Mouse (Mus musculus): ENCODE data around the gene Zbtb8b. TPM values are rescaled to one million over a fixed set of nuclear protein-coding genes. Genes with fewer than 3 reads are reported as not detected.

The Zbtb8b gene
- total and polyA plus RNA-seq, 2 experiments from 2014 or later = 9.2 to 10.5 TPM

DNA sequence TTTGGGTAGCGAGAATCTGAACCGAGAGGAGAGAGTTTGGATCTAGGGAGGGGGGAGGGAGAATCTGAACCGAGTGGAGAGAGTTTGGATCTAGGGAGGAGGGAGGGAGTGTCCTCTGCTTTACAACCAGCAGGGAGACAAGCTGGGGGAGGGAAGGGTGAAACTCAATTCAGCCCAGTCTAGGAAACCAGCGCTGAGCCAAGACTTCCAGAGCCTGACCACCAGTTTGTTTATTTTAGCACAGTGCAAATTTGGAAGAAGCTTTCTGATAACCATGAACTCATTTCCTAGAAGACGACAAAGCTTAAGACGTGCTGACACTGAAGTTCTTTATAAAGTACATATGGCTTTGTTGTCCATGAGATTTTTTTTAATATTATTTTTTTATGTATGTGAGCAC lies 56.2 kb downstream of the Zbtb8b start:
- 44% methylated on average over 6 of the region's 6 CpGs for WGBS
- Histone ChIP-seq H3K4me1 (ENCODE audit: insufficient read depth) (no peaks in the 10 kb centered on the region), H3K4me3 (ENCODE audit: low read depth, low read length) (no peak overlapping the region), H3K27me3 (ENCODE audit: insufficient read depth, low read length) (no peaks in the 10 kb centered on the region), H3K4me2 (ENCODE audit: low read depth) (no peak overlapping the region), H3K36me3 (ENCODE audit: insufficient read depth) (no peaks in the 10 kb centered on the region), H3K9ac (no peak overlapping the region), H3K9me3 (ENCODE audit: low read length) (no peaks in the 10 kb centered on the region), H3K27ac (ENCODE audit: low read depth, low read length) (no peak overlapping the region)
- DNase-seq (no peak), ATAC-seq (no peak)
- no peak for TF ChIP-seq CTCF (IDR thresholded peaks at IDR 0.05; ENCODE audit: low read depth)

DNA sequence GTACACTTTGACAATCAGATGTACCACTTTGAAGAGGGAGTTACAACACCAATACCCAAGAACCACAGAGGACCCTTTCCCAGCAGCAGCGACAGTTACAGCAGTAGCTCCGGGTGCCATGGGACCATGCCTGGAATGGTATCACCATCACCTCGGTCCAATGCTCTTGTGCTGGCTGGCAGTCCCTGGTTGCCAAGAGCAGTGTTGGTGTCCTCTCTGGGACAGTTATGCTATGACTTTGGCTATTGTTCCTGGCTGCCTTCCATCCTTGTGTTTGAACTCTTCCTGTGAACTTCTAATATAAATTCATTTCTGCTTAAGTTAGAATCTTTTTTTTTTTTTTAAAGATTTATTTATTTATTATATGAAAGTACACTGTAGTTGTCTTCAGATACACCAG lies 57.1 kb downstream of the Zbtb8b start:
- Histone ChIP-seq H3K9ac (no peak overlapping the region), H3K27me3 (ENCODE audit: insufficient read depth, low read length) (no peaks in the 10 kb centered on the region), H3K9me3 (ENCODE audit: low read length) (no peaks in the 10 kb centered on the region), H3K27ac (ENCODE audit: low read depth, low read length) (no peak overlapping the region), H3K4me2 (ENCODE audit: low read depth) (no peak overlapping the region), H3K4me3 (ENCODE audit: low read depth, low read length) (no peak overlapping the region), H3K36me3 (ENCODE audit: insufficient read depth) (no peaks in the 10 kb centered on the region), H3K4me1 (ENCODE audit: insufficient read depth) (no peaks in the 10 kb centered on the region)
- 95% methylated on average over 3 of the region's 3 CpGs for WGBS
- no peak for TF ChIP-seq CTCF (IDR thresholded peaks at IDR 0.05; ENCODE audit: low read depth)
- DNase-seq (no peak), ATAC-seq (no peak)

DNA sequence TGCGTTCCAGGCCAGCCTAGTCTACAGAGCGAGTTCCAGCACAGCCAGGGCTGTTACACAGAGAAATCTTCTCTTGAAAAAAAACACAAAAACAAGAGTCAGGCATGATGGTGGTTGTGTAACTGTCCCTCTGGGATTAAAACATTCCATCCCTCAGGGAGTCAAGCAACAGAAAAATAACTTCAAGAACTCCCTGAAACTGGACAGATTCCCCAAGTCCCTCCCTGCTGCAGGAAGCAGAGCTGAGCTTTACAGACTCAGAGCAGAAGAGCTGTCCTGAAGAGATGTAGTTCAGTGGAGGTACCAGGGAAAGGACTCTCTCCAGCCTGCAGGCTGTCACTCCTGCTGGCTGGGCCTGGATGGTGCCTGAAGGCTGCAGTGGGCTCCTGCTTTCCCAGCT lies 58.2 kb downstream of the Zbtb8b start:
- no peak for ATAC-seq
- WGBS = 90% methylated on average over 2 of the region's 2 CpGs

DNA sequence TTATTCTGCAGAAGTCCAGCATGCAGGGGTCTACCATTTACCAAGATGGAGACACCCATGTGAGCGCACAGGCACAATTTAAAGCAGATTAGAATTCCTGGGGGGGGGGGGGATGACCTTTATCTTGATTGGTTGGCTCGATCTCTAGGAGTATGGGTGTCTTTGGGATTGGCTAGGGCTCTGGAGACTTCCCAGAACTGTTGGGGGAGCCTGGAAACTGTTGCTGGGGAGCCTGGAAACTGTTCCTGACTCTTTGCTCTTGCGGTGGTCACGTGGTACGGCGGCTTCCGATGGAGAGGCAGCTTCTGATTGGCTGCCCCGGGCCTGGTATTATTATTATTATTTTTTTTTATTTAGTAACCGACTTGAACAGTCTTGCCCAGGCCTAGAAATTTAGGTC lies 58.6 kb downstream of the Zbtb8b start:
- Histone ChIP-seq H3K9me3 (ENCODE audit: low read length) (no peaks in the 10 kb centered on the region), H3K27ac (ENCODE audit: low read depth, low read length) (no peak overlapping the region), H3K36me3 (ENCODE audit: insufficient read depth) (no peaks in the 10 kb centered on the region), H3K9ac (no peak overlapping the region), H3K4me2 (ENCODE audit: low read depth) (no peak overlapping the region), H3K4me1 (ENCODE audit: insufficient read depth) (no peaks in the 10 kb centered on the region), H3K4me3 (ENCODE audit: low read depth, low read length) (no peak overlapping the region), H3K27me3 (ENCODE audit: insufficient read depth, low read length) (no peaks in the 10 kb centered on the region)
- ATAC-seq (no peak), DNase-seq (no peak)
- 91% methylated on average over 9 of the region's 9 CpGs for WGBS
- no peak for TF ChIP-seq CTCF (IDR thresholded peaks at IDR 0.05; ENCODE audit: low read depth)

More for the DNA sequence above, 58.2 kb downstream of the Zbtb8b start:
- DNase-seq = no peak
- Histone ChIP-seq H3K4me2 (ENCODE audit: low read depth) (no peak overlapping the region), H3K27ac (ENCODE audit: low read depth, low read length) (no peak overlapping the region), H3K27me3 (ENCODE audit: insufficient read depth, low read length) (no peaks in the 10 kb centered on the region), H3K4me1 (ENCODE audit: insufficient read depth) (no peaks in the 10 kb centered on the region), H3K9ac (no peak overlapping the region), H3K4me3 (ENCODE audit: low read depth, low read length) (no peak overlapping the region), H3K36me3 (ENCODE audit: insufficient read depth) (no peaks in the 10 kb centered on the region), H3K9me3 (ENCODE audit: low read length) (no peaks in the 10 kb centered on the region)
- no peak for TF ChIP-seq CTCF (IDR thresholded peaks at IDR 0.05; ENCODE audit: low read depth)

DNA sequence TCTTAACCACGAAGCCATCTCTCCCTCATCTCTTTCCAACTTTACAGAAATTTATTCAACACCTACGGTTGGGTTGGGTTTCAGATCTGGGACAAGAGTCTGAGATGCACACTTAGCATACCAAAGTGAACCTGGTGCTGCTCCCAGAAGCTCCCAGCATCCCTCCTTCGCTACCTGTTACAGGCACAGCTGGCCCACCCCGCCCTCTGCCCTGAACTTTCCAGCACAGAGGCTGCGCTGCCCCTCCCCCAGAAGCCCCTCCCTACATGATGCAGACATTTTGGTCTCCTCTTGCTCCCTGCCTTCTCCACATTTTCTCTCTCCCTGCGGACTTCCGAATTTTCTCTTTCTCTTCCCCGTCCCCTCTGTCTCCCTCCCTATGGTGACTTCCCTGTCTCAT lies 59.5 kb downstream of the Zbtb8b start:
- Histone ChIP-seq H3K36me3 (ENCODE audit: insufficient read depth) (no peaks in the 10 kb centered on the region), H3K4me3 (ENCODE audit: low read depth, low read length) (no peak overlapping the region), H3K4me2 (ENCODE audit: low read depth) (no peak overlapping the region), H3K27me3 (ENCODE audit: insufficient read depth, low read length) (no peaks in the 10 kb centered on the region), H3K4me1 (ENCODE audit: insufficient read depth) (0 out of 2 replicates have a peak, but pooled peaks cover 6% of the 10 kb centered on the region), H3K9me3 (ENCODE audit: low read length) (no peaks in the 10 kb centered on the region), H3K27ac (ENCODE audit: low read depth, low read length) (no peak overlapping the region), H3K9ac (no peak overlapping the region)
- TF ChIP-seq CTCF (IDR thresholded peaks at IDR 0.05; ENCODE audit: low read depth) = no peak
- no peak for DNase-seq
- 80% methylated on average over 8 of the region's 8 CpGs for WGBS
- ATAC-seq = no peak

DNA sequence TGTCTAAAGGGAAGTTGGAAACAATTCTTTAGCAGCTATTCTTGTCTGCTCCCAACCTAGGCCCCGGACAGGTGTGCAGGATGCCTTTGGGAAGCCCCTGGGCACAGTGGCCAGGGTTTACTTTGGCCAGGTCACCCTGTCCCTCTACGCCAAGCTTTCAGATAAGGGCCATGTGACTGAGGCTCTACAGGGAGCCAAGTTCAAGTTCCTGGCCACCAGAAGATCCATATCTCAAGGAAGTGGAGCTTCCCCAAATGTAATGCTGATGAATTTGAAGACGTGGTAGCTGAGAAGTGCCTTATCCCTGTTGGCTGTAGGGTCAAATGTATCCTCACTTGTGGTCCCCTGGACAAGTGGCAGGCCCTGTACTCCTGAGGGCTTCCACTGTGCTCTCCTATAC lies 60.8 kb downstream of the Zbtb8b start:
- ATAC-seq = no peak
- TF ChIP-seq CTCF (IDR thresholded peaks at IDR 0.05; ENCODE audit: low read depth) = no peak
- no peaks in the 10 kb centered on the region for H3K9me3 ChIP-seq (ENCODE audit: low read length)
- no peaks in the 10 kb centered on the region for H3K27me3 ChIP-seq (ENCODE audit: insufficient read depth, low read length)
- DNase-seq = no peak
- WGBS = 84% methylated on average over 3 of the region's 3 CpGs
- H3K4me2 ChIP-seq (ENCODE audit: low read depth) = no peak overlapping the region
- 0 out of 2 replicates have a peak, but pooled peaks cover 6% of the 10 kb centered on the region for H3K4me1 ChIP-seq (ENCODE audit: insufficient read depth)
- H3K27ac ChIP-seq (ENCODE audit: low read depth, low read length) = no peak overlapping the region
- no peaks in the 10 kb centered on the region for H3K36me3 ChIP-seq (ENCODE audit: insufficient read depth)
- no peak overlapping the region for H3K4me3 ChIP-seq (ENCODE audit: low read depth, low read length)
- no peak overlapping the region for H3K9ac ChIP-seq

DNA sequence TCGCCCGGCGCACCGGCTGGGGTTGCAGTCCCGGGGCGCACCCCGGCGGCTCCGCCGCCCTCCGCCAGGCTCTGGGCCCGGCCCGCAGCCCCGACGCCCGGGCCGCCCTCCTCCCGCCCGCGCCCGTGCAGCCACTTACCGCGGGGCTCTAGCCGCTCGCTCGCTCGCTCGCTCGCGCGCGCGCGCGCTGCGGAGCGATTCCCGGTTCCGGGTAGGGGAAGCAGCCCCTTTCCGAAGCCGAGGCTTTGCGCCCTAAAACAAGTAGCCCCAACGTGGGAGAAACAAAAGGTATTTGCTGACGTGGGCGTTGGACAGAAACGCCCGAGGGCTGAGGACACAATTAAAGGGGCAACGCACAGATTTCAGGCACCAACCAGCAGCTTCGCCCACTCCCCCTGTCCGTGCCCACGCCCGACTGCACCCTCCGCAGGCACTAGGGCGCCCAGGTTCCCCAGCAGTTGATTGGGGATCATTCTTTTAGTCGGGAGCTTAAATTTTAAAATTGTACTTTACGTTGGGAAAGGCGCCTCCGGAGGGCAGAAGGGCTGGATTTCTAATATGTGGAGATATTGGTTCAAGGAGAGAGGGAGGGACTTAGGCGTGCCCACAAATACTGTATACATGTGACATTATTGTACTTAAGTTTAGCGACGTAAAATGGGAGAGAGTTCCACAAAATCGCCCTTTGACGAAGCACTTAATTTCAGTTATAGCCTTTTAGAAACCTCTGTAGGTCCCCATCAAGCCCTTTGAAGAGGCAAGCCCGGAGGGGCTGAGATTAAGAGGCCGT lies 62.9 kb downstream of the Zbtb8b start, which contains the start of gene Zbtb8a:
Gene Zbtb8a, minus strand, starts transcription at position 516 of the 790 bp plus-strand sequence.
- WGBS = 2% methylated on average over 51 of the region's 65 CpGs
- H3K36me3 ChIP-seq (ENCODE audit: insufficient read depth) = no peaks in the 10 kb centered on the region
- H3K9ac ChIP-seq = peak within 1 kb of the TSS; percentile 71
- ATAC-seq = peak; percentile 90
- H3K9me3 ChIP-seq (ENCODE audit: low read length) = no peaks in the 10 kb centered on the region
- H3K27me3 ChIP-seq (ENCODE audit: insufficient read depth, low read length) = no peaks in the 10 kb centered on the region
- H3K4me1 ChIP-seq (ENCODE audit: insufficient read depth) = 0 out of 2 replicates have a peak, but pooled peaks cover 6% of the 10 kb centered on the region
- H3K27ac ChIP-seq (ENCODE audit: low read depth, low read length) = peak within 1 kb of the TSS; percentile 93
- peak; percentile 79 for DNase-seq
- H3K4me2 ChIP-seq (ENCODE audit: low read depth) = peak within 1 kb of the TSS; percentile 66
- 0 out of 2 replicates have a peak, but pooled peaks have one; percentile 32 for TF ChIP-seq CTCF (IDR thresholded peaks at IDR 0.05; ENCODE audit: low read depth)
- peak within 1 kb of the TSS; percentile 57 for H3K4me3 ChIP-seq (ENCODE audit: low read depth, low read length)
